Mouse (Mus musculus) CD4-positive helper T cell, adult 2 months (primary cell): Measurements from ENCODE around the gene Acer2.

ENCODE experiments used
- DNase-seq: peaks from one replicate; pipeline ENCODE4 v3.0.0-alpha.2; 2012; ENCODE audit warnings: low read depth, missing footprints, low spot score

Gene Acer2

DNA sequence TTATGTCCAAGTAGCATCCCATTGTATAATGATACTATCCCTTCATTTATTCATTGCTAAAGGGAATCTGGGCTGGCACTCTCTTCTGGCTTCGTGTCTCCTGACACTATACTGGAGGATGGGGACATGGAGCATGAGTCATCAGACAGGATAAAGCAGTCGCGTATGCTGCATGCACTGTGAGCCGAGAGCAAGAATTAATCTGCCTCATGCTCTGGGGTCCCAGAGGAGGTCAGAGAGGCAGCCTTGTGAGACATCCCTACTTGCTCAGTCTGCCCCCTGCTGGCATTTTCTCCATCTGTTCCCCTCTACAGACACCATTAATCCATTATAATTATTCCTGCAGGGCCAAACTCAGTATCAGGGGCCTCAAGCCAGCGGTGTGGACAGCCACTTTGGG lies 79.3 kb downstream of the Acer2 start:
- no peak for DNase-seq

- DNase-seq, result no peak
These were observed 81.3 kb downstream of the Acer2 start for GRCm38 (mm10) chr4:86955448-86955847.

DNA sequence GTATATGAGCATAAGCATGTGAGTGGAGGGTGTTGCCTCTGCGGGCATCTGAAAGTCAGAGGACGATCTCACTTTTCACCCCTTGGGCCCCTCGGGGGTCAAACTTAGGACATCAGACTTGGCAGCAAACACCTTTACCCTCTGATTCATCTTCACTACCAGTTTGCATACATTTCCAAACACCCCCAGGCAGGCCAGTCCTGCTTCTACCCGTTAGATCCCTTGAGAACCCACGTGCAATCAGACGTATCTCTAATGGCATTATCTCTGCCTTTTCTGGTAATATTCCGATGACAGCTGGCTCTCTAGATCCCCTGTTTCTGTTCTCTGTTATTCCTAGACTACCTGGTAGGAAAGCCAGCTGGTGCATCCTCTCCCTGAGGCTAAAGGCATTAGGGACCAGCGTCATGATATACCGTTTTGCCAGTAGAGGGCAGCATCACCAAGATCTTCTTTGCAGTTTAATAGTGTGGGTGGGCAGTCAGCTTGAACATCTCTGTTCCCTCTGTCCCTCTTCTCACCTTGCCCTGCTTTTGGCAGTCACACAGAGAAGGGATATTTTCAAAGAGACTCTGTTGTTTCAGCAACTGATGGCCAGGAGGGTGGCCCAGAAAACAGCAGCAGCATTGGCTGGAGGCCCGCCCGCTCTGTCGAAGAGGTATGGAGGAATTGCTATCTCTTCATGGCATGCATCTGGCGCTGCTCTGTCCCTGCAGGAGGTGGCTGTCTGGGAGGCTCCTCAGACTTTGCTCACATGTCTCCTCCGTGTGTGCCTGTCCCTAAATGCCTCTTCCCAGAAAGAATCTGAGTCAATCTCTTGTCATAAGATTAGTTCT lies 83.6 kb downstream of the Acer2 start:
- DNase-seq, result peak; percentile 10

GRCm38 (mm10) chr4:86977272-86977671 lies 103.1 kb downstream of the Acer2 start:
- DNase-seq, result no peak
